Mouse (Mus musculus) heart, adult 11 months (tissue): ENCODE results near the gene Cacnb4.

ENCODE experiments used
- DNase-seq: peaks from one replicate; pipeline ENCODE4 v3.0.0; 2022

Gene Cacnb4

DNA sequence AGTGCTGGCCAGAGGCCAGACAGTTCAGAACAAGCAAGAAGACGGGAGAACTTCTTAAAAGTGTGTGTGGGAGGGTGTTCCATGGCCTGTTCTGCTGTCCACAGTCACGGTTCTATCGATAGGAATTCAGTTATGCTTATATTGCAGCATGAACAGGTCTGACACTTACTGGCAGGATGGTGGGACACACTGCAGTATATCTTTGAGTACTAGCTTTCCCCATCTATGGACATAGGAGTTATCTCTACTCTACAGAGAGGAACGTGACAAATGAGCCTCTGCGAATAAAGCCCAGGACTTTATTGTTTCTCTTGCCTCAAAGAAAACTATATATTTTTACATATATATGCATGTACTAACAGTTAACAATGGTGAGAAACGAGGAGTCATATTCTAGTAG is 209.0 kb downstream of the Cacnb4 start:
- peak; percentile 53 for DNase-seq

DNA sequence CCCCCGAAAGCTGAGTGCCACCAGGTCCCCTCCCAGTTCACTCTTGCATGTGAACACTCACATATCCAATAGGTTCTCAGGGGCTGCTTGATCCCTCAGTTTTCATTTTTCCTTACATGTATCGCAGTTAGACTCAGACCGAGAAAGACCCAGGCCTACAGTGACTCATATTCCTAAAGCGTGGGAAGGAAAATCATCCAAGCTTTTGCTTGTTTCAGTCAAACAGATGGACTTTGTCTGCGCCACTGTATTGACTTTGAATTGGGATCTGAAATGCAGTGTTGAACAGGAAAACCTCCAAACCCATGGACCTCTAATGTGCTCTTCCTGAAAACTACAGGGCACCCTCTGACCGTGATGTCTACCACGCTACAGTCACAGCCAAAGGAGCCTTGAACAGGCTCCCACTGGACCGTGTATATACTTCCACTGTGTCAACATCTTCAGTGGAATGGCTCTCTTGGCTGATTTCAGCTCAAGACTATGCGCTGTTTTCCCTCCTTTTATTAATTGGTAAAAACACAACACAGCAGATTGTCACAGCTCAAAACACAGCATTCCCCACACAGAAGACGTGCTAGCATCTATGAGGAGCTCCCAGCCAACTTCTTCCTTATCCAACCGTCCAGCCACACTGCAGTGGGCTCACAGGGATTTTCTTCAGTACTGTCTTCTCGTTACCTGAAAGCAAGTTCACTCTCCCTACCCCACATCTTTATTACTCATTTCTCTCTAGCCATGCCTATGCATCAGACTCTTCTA is 215.2 kb downstream of the Cacnb4 start:
- peak; percentile 86 for DNase-seq

DNA sequence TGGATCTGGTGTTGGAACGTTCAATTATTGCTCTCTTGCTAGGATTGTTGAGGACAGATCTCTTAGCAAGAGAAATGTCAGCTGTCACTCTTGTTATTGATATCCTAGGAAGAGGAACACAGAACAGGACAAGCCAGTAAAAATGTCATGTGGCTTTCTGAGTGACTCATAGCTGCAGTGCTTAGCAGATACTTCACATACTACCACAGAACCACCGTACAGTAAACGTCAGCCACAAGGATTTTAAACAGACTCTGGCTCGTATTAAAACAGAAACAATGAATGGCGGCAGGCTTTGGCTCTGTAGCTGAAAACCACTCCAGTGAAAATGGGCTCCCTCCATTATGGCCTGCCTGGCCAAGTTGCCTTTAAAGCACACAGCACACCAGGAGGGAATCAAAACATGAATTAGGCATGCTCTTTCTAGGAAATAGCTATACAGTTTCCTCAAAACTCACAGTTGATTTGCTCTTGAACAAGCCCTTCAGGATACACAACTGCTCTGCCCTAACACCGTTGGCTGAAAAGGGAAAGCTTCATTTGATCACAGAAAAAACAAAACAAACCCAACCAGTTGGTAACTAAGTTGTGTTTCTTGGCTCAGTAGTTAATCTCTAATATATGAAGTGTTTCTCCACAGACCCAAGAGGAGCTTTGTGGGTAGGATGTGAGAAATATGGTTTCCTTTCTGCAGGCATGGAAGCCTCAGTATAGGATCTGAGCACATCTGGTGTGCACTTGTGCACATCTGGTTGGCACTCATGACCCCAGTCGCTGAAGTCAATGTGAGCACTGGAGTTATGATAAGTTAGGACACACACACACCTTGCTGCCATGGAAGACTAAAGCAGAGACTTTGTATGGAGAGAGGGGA is 220.8 kb downstream of the Cacnb4 start:
- peak; percentile 66 for DNase-seq

DNA sequence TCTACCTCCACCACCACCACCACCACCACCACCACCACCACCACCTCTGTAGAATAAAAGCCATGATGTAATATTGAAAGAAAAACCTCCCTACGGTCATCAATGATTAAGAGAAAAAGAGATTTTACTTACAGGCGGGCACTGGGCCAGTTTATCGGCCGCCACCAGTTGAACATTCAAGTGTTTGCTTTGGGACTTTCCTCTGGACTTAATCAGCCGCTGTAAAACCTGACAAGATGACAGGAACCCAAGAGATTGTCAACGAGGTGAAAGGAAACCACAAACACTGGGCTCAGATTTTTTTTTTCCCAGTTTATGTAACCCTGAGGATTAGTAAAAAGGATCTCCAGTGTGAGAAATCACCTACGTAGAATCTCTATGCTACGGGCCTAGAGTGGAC is 226.8 kb downstream of the Cacnb4 start:
- no peak for DNase-seq

DNA sequence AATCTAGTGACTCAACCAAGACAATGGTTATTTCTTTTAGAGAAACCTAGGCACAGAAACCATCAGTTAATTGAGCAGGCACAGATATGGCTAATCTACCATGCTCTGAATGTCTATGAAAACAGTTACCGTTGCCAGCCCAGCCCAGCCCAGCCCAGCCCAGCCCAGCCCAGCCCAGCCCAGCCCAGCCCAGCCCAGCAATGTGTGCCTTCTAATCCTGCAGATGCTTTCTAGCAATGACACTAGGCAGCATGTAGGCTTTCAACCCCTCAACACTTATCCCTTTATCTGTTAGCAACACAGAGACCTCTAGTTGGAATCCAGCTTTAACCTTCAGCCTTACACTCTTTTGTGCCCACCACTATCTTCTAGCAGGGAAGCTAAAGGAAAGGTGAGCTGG is 227.7 kb downstream of the Cacnb4 start:
- no peak for DNase-seq

DNA sequence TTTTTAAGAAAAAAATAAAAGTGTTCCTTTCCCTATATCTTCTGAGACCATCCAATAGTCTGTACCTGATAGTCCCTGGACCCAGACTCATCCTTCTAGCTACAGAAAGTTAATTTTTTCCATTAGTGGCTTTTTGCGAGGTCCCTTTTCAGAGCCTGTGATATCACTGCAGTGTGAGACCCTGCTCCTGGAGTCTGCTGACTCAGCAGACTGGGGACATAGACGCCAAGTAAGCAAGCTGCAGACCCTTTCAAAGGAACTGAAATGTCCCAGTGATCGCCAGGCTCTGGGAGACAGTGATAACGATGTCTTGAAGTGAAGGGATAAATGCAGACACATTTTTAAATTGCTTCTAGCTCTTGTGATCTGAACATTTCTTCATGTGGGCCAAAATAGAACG is 230.0 kb downstream of the Cacnb4 start:
- DNase-seq, result no peak

DNA sequence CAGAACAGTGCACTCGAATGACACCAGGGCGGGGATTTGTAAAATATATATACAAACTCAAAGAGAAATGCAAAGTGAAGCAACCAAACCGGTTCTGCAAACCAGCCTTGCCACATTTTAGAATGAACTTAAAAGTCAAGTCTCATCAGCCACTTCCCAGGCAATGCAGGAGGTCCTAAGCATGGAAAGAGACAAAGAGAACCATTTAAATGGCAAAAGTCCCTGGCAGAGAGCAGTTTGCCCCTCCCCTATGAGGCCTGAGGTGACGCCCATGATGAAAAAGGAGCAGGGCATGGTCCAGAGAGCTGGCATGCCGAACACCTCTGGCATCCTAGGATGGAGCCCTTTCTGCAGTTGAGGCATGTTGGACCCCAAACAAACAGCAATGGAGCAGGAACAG is 234.5 kb downstream of the Cacnb4 start:
- no peak for DNase-seq

DNA sequence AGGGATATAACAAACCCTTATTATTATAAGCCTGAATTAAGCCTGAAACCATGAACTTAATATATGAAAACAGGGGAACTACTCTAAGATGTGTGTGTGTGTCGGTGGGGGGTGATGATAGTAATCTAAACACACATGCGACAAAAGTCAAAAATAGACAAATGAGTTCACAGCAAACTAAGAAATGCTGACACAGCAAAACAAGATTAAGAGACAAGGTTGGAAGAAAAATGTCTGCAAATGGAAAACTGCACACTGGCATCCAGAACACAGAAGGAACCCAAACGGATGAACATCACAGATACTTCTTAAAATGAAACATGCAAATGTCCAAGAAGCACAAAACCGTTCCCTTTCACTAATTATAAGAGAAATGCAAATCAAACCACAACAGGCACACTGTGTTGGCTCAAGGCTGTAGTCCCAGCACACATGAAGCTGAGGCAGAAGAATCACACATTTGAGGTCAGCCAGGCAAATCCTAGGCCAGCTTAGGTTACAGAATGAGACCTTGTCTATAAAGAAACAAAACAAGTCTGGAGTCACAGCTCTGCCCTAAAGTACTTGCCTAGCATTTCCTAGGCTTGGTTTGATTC is 236.1 kb downstream of the Cacnb4 start:
- no peak for DNase-seq

DNA sequence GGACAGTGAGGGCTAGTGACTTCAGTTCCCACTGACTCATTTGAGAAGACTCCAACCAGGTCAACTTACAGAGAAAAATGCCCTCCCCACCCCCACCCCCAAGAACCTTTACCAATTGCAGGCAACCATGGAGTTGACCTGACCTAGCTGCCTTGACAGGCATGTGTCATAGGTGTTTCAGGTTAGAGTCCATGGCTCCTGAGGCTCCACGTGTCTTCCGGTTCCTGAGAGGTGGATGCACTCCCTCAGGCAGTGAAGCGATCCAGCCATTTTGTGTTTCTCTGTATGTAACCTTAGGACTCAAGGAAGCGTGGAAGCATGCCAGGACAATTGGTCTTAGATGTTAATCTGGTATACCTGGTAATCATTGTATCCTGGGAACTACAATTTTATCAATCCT is 238.2 kb downstream of the Cacnb4 start:
- DNase-seq, result peak; percentile 86

DNA sequence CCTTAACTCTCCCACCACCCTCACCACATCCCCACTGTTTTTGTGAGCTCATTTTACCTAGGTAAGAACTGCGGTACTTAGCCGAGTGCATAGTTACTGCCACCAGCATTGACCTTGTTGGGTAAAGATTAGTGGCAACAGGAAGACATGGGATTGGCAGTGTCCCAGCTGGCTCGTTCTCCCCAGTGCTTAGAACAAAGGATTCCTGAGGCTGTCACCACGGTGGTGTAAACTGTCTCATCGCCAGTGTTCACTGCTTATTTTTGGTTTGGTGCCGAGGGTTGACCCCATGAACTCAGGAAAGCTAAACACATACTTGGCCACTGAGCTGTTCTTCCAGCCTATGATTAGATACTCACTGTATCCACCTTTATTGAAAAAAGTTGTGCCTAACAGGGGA is 238.6 kb downstream of the Cacnb4 start:
- DNase-seq, result peak; percentile 99

DNA sequence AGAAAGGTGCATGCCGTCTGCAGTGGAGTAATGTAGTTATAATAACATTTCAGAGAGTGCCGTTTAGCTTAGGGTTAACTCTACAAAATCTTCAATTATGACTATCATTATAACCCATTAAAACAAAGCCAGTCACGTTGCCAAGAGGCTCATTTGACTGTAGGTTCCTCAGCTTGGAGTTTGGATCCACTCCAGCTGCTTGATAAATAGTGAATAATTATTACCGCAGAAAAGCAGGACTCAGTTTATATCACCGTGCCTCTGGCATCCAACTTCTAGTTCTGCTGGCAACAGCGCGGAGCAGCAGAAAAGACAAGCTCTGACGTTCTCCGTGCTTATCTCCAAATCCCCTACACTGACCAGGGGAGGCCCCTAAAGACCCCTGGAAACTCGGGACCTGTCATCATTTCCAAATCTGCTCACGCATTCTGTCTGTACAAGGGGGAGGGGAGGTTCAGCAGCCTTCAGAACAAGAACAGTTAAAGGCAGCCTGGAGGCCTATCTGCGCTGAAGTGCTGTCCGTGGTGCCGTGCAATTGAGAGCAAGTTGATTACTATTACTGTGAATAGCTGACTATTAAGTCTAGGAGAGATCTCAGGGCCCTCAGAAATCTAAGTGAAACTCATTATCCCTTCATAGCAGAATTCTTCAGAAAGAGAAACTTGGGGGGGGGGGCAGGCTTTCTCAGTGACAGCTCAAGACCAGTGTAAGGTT is 240.6 kb downstream of the Cacnb4 start:
- peak; percentile 84 for DNase-seq

DNA sequence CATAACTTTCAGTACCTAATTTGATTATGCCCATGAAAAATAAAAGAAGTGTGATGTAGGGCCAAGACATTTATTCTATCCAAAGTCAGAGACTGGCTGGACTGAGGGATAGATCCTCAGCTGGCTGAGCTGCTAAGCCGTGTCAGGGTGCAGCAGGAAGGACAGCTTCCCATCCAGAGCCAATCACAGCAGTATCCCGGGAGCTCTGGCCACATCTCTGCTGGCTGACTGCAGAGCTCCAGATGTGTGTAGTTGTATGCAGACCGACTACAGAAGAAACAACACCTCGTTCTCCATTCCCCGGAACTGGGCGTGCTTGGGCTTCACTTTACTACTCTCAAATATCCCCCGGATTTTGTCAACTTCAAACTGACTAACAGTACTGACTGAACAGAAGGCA is 243.3 kb downstream of the Cacnb4 start:
- DNase-seq, result peak; percentile 97

DNA sequence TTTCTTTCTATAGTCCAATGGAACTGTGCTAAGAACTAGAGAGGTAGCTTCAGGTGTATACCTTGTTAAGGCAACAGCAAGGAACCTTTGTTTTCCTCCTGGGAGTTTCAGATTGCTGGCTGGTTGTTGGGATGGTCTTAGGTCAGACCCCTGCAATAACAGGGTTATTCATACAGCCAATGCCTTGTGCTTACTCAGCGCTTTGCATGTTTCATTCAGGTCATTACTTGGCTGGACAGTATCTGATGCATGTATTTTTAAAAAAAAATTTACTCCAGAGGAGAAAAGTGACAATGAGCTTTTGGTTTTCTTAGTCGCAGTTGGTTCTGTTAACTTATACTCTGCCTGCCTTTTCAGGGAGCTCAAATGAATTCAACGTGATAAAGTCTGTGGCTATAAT is 249.2 kb downstream of the Cacnb4 start:
- no peak for DNase-seq

DNA sequence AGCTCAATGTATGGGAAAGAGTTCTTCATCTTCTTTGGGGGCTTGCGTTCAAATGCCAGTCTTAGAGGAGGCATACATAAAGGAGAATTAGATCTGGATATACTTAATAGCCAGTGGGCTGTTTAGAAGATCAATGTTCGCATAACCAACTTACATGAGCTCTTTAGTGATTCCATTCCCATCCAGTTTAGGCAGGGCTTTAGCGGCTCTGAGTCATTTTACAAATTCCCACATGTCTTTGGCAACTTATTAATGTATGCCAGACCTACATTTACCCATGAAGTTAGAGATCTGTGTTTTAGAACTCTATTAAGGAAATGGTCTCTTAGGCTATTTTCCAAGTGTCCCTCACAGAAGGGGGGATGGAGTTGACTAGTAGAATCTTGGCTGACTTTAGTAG is 250.6 kb downstream of the Cacnb4 start:
- peak; percentile 35 for DNase-seq

DNA sequence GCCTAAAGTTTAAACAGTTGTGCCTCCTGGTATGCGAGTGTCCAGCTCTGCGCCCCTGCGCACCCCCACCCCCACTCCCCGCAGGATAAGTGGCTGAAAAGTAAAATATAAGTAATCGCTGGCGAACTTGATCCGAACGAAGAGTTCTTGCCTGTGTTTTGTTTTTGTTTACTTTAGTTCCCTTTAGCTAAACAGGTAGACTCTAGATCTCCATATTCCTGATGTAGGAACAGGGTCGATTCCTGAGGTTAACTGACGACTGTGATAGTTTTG is 251.2 kb downstream of the Cacnb4 start:
- DNase-seq, result no peak

DNA sequence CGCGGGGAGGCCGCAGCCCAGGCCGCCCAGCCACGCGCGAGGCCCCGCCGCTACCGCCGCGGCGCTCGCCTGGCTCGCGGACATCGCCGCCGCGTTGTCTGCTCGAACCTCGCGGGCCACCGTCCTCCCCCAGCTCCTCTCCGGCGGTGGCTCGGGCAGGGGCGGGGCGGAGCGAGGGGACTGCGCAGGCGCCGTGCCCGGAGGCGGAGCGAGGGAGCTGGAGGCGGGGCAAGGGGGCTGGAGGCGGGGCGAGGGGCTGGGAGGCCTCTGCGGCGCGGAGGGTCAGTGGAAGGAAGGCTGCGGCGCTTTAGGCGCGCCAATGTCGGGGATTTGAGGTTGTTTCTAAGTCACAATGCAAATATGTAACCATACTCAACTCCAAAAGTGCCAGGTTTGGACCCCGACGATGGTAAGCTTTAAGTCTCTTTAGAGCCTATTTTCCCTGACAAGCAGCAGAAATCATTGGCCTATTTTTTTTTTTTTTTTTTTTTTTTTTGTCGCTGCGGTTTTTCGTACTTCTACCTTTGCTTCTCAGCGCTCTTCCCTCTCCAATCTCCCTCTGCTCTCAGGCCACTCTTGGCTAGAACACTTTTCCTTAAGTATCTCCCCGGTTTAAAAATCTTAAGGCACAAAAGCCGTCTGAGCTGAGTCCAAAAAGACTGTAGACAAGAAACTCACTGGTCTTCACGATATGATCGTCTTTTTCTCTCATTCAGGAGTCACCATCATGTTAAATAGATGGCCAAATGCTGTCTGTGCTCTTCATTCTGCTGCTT is 251.7 kb downstream of the Cacnb4 start, which contains the start of gene Arl5a:
TSS of gene Arl5a (minus strand) at position 155 of the 776 bp plus-strand sequence.
- peak; percentile 99 for DNase-seq

DNA sequence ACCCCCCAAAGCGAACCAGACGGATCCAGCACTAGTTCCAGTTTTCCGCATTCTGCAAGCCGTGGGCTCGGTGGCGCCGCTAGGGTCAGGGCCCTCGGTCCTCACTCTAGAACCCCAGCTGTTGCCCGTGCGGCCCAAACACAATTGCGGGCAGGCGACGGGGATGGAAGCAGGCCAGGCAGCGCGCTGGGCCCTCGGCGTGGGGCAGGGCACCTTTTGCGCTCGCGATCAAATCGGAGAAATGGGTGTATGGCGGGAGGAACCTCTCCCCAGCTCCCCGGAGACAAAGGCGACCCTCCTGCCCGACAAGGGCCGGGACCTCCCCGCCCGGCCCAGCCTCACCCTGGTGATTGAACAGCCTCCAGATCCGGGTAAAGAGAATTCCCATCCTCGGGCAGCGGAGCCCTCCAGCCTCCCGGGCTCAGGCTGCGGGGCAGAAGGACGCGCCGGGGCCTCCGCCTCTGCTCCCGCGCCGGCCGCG is 252.3 kb downstream of the Cacnb4 start:
- DNase-seq, result no peak

DNA sequence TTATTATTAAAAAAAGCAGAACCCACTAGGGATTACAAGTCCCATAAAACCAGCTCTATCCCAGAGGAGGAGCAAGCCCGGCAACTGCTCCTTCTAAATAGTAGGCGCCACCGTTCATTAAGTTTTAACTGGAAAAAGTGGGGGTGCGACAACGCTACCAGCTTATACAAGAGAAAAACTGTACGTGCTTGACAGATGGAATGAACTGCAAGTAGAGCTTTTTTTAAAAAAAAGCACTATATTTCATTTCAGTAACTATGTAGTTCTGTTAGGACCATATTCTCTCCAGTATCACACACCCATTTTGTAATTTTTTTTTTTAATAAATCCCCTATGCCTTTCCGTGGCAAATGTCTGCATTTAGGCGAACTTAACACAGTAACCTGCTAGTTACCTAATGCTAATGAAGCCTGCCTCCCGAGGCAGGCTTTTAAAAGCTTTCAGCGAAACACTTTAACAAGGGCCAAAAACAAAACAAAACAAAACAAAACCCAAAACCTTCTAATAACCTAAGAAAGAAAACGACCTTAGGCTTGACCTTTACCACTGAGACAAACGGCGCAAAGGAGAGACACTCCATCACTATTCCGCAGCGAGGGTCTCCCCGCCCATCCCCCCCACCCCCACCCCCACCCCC is 252.9 kb downstream of the Cacnb4 start:
- peak; percentile 89 for DNase-seq

DNA sequence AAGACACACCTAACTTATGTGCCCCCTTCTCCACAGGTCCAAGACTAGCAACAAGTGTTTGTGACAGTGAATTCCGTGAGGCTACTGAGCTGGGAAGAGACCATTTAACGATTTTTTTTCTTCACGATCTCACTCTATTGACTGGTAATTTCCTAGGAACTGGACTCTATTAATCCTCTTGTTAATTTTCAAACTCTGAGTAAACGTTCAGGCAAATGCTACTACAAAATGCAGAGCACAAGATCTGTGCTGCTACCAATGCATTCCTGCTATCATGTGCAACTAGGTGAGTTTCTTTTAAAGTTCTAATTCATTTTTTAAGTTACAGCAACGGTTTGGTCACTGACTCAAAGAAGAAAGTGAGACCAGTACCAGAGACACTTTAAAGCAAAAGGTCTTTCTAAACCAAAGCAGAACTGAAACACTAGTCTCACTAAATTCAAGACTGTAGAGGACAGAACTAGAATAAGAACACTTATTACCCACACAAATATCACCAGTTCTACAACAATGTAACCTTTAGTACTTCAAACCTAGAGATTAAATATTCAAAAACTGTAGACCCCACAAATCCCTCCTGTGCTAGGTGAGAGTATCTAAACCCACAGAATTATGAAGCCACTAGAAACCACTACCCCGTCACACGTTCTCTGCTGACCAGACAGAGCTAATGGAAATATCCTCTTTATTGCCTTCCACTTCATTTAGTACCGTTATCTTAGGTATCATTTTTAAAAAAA is 253.6 kb downstream of the Cacnb4 start:
- DNase-seq, result no peak

DNA sequence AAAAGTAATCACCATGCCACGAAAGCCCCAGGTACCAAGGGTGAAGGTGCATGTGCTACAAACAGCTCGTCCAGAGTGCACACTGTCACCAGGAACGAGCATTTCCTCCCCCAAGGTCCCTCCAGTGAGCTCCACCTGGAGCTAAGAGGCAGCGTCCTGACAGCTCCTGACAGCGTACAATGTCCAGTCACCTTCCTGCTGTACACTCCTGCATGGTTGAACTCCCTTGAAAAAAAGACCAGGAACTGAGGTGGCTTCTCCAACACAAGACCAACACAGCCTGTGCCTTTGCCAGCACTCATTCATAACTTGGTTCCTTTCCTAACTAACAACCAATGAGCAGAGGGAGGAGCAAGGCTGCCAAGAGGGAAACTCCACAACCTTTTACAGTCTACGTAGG is 255.4 kb downstream of the Cacnb4 start:
- DNase-seq, result peak; percentile 45
